Mouse (Mus musculus) bone marrow macrophage, adult 2 months (primary cell): ENCODE results near the gene Cox7a2l.

ENCODE experiments used
- CTCF ChIP-seq: IDR thresholded peaks from 2 replicates; pipeline ENCODE4 v1.5.1; 2012; ENCODE audit warnings: low read depth, mild to moderate bottlenecking, low read length, moderate library complexity
- POLR2A ChIP-seq: IDR thresholded peaks from 2 replicates; pipeline ENCODE4 v1.6.1; 2012; ENCODE audit warnings: mild to moderate bottlenecking, low read depth, low read length, borderline replicate concordance

DNA sequence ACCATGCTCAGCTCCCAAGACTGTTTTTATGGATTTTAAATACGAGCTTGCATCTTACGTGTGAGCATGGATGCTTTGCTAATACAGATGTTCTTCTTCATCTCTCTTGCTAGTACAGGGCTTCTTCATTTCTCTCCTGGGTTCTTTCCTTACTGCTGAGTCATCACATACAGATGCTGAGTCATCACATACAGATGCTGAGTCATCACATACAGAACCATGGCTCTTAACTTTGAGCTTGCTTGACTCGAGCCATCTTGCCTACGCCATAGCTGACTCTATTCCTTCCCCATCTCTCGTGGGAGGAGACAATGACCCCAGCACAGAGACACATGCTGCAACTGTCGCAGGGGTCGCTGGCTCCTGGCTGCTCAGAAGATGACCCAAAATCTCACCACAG lies 37.9 kb upstream of the Cox7a2l start:
- no peak for TF ChIP-seq CTCF
- no peak for TF ChIP-seq POLR2A
